Mouse (Mus musculus) small intestine, adult 2 months (tissue): ENCODE results near the gene Sorl1.
"Not testable (repeated sequence)": the region's sequence is repeated elsewhere in the genome, so short reads cannot be mapped to it uniquely, and the experiment has no call there.

ENCODE experiments used
- CTCF ChIP-seq: fragments of 200-500 bp; IDR thresholded peaks from 2 replicates; pipeline ENCODE4 v1.5.1; 2012; ENCODE audit warnings: low read depth, mild to moderate bottlenecking, control low read depth, inconsistent platforms, low read length, moderate library complexity, mixed read lengths; ENCODE audit not compliant: insufficient replicate concordance, insufficient read length; ENCODE audit errors: extremely low read depth
- POLR2A ChIP-seq: fragments of 200-500 bp; IDR thresholded peaks from 2 replicates; pipeline ENCODE4 v1.6.1; 2012; ENCODE audit warnings: low read depth, mild to moderate bottlenecking, control low read depth, inconsistent platforms, low read length, moderate library complexity

DNA sequence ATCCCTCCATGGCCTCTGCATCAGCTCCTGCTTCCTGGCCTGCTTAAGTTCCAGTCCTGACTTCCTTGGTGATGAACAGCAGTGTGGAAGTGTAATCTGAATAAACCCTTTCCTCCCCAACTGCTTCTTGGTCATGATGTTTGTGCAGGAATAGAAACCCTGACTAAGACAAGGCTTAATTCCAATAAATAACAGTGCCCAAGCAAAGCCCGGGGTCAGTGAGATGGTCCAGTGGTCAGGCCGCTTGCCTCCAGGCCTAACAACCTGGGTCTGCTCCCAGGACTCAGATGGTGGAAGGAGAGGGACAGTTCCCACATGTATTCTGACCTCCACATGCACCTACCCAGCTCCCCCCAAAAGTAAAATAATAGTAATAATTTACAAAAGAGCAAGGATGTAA lies 65.1 kb downstream of the Sorl1 start:
- not testable (repeated sequence) for TF ChIP-seq POLR2A, CTCF
